Mouse (Mus musculus) right cerebral cortex, adult 18-20 months (tissue): ENCODE measurements around the gene Synj2.

Experiments used
- DNase-seq: peaks from one replicate; pipeline ENCODE4 v3.0.0; 2022; ENCODE audit warnings: mixed read lengths

The Synj2 gene

GRCm38 (mm10) chr17:6066021-6066420 lies 124.9 kb downstream of the Synj2 start:
- no peak for DNase-seq

- no peak for DNase-seq
These were observed 126.5 kb downstream of the Synj2 start for GRCm38 (mm10) chr17:6067613-6068012.

GRCm38 (mm10) chr17:6069866-6070265 lies 128.8 kb downstream of the Synj2 start:
- no peak for DNase-seq

- no peak for DNase-seq
These were observed 132.3 kb downstream of the Synj2 start for GRCm38 (mm10) chr17:6073405-6073804.

- DNase-seq = peak; percentile 98
These were observed 138.4 kb downstream of the Synj2 start, which contains the start of the genes Serac1 and Gtf2h5 for GRCm38 (mm10) chr17:6079287-6080122. TSS of gene Serac1 (minus strand) at chr17:6079741. TSS of gene Gtf2h5 (plus strand) at chr17:6079786.

- no peak for DNase-seq
These were observed 142.3 kb downstream of the Synj2 start for GRCm38 (mm10) chr17:6083323-6083890.

- no peak for DNase-seq
These were observed 150.5 kb downstream of the Synj2 start for GRCm38 (mm10) chr17:6091604-6092003.
